Mouse (Mus musculus) urinary bladder, postnatal 14 days (tissue): ENCODE results near the gene Rag2.

Experiments used
- DNase-seq: peaks from one replicate; pipeline ENCODE4 v3.0.0; 2021; ENCODE audit warnings: low spot score

Gene Rag2

GRCm38 (mm10) chr2:101627227-101627626 is 2.7 kb downstream of the Rag2 start:
- no peak for DNase-seq

DNA sequence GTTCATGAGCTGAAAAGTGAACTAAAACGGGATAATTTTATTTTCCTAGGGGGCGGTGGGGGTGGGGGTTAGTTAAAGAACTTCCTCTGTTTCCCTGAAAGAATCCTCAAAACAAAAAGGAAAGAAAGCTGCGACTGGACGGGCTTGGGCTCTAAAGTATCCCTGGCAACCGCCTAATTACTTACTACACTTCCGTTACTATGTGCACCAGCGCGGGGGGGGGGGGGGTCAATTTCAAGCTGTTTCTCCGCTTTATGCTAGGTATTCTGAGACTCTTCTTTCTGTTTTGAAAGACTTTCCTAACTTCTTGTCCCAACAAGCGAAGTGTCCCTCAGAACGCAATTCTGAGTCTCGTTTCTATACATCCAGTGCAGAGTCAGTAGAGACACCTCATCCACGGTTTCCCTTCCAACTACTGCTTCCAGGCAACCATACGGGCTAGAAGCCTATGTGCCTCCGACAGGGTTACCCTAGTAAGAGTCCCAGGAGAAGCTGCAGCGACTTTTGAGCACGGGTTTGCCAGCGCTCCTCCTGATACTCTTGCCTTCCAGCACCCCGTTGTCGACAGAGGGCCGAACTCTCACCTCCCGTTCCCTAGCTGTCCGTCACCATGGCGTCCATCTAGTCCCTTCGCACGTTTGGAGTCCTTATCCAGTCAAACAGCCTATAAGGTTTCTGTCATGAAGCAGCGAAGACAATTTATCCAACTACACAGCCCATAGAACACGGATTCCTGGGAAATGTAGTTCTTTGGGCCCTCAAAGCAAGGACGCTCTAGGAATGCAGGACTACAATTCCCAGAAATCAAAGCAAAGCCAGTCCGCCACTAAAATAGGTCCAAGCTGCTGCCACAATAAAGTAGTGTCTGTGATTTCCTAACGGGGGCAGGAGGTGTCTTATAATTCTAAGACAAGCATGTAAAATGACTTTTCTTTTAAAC is 4.0 kb downstream of the Rag2 start:
- peak; percentile 70 for DNase-seq

DNA sequence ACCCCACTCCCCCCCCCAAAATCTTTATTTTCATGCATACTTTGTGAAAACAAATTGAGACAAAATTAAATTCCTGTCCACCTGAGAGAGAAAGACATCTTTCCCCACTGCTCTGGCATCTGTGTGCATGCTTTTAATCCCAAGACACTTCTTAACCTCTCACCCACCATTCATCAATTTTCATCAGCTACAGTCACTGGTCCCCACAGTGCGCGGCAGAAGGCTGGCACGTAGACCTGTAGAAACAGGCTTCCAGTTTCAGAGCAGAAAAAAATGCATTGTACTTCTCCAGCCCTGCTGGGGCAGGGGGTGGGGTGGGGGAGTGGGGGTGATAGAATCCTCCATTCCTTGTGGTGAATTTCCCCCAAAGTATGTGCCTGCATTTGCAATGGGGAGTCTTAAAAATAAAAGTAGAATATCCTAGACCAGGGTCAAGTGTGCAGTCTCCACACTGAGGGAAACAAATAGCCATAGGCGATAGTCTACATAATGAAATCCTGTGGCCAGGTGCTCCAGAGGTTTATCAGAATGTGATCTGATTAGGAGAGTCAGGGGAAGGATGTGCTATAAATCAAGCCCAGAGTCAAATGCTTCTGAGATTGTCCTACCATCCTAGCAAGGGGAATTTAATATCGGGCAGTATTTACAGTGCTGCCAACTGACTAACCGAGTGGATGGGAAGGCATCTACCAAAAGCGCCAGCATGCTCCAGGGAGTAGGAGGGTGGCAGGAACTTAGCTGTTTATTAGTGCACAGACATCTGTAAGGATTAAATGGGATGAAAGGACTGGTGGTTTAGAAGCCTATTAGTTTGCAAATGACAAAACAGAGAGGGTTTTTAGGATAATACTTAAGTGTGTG is 14.7 kb downstream of the Rag2 start:
- DNase-seq, result no peak

DNA sequence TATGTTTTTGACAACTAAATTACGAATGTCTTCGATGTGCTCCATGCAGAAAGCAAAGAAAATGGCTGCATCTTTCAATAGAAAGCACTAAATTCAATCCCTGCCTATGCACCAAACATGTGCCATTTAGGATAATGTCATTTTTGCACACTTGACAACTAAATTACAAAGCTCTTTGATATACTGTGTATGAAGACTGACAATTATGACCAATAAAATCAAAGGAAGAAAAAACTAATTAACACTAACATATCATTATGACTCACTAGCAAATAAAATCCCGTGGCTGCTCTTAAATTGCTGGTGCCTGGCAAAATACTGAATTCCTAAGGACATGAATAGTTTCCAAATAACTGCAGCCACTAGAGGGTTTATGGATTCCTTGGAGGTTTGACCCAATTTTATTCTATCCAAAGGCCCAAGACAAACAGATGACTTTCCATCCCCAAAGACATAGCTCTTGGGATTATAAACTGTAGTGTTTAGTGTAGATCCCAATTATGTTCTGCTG is 15.4 kb downstream of the Rag2 start:
- DNase-seq, result no peak

GRCm38 (mm10) chr2:101645841-101646240 is 21.3 kb downstream of the Rag2 start:
- DNase-seq, result no peak

DNA sequence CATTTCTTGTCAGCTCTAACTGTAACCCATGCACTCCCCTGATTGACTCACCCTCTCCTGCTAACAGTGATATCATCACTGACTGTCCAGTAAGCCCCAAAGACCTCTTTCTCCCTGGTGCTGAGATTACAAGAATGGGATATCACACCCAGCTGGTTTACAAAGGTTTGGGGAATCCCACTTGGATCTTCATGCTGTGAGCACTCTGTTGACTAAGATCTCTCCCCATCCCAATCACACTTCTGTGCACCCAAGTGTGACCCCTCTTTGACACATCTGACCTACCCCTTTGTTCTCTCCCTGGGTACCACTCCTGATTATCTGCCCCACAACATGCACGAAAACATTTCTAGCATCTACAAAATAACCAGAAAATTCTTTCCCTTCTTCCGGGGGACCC is 23.8 kb downstream of the Rag2 start:
- no peak for DNase-seq

DNA sequence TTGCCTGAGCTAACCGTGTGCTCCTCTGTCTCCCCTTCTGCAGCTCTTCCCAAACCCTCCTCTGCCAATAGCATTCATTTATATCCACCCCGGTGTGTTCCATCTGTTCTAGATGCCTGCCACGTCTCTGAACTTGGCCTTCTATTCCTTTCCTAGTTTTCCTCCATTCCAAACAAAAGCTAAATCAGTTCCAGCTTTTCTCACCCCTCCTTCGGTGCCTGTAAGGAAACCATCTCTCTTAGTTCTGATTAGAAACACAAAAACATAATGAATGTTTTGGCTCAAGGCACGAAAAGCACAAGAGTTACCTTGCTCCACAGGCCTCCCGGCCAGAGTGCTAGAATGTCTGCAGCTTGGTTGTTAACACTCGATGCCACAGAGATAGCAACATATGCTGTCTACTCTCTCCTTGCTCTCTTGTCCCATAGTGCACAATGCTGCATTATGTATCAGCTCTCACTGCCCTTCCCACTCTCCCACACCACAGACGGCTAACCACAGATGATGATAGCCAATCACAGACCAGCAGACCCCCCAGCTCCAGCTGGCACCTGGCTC is 24.7 kb downstream of the Rag2 start, which contains the start of the genes Rag1 and B230118H07Rik:
Gene Rag1, minus strand, starts transcription at position 388 of the 558 bp plus-strand sequence.
Gene B230118H07Rik, minus strand, starts transcription at position 419 of the 558 bp plus-strand sequence.
- DNase-seq, result no peak

DNA sequence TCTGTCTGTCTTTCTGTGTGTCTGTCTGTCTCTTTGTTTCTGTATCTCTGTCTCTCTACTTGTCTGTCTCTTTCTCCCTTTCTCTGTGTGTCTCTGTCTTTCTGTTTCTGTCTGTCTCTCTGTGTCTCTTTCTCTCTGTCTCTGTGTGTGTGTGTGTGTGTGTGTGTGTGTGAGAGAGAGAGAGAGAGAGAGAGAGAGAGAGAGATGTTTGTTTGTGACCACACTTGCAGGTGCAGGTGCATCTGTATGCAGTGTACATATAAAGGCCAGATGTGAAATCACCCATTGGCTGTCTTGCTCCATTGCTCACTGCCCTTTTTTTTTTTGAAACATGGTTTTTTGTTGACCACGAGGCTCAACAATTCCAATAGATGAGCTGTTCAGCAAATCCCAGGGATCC is 25.9 kb downstream of the Rag2 start:
- no peak for DNase-seq

GRCm38 (mm10) chr2:101652204-101652920 is 27.8 kb downstream of the Rag2 start:
- no peak for DNase-seq

- DNase-seq, result peak; percentile 77
These were observed 28.5 kb downstream of the Rag2 start for GRCm38 (mm10) chr2:101652921-101653597.

- no peak for DNase-seq
These were observed 36.0 kb downstream of the Rag2 start for GRCm38 (mm10) chr2:101660536-101660935.

- peak; percentile 69 for DNase-seq
These were observed 40.7 kb downstream of the Rag2 start for GRCm38 (mm10) chr2:101665058-101665702.

DNA sequence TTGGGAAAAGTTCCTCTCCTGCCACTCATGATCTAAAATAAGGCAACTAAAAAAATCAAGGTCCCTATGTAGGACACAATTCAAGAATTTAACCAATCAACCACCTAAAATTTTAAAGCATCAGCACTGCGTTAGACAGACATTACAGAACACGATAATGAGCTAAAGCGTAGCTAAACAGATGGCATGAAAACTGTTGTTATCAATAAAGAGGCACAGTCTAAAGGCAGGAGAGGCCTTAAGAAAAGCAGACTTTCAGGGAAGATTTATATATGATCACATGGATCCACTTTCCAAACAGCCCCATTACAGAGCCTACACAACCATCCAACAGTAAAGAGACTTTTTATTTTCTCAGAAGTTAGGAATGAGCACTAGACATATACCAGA is 41.2 kb downstream of the Rag2 start:
- DNase-seq, result no peak

DNA sequence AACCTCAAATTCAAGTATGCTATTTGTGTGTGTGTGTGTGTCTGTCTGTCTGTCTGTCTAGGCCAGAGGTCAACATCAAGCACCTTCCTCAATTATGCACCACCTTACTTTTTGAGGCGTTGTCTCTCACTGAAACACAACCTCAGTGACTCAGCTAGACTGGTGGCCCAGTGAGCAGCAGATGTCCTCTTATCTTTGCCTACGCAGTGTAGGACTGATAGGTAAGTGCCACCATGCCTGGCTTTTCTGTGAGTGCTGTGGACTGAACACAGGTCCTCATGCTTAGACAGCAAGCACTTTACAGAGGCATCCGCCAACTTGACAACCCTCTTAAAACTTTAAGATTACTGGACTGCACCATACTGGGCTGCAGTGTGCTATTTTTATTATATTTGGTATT is 44.2 kb downstream of the Rag2 start:
- no peak for DNase-seq

DNA sequence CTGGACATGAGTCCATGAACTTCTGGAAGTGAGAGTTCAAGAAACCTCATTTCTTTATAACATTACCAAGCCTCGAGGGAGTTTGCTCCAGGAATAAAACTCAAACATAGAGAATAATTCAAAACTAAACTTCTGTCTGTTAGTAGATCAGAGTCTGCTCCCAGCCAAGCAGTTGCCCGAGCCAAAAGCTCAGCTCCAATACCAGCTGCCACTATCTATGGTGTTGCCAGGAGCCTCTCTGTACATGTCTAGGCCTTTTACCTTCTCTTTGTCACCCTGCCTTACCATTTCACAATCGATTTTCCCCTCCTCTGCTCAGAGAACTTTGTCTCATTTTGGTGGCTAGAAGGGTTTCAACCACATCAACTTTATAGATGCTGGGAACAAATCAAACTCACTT is 49.0 kb downstream of the Rag2 start:
- no peak for DNase-seq

DNA sequence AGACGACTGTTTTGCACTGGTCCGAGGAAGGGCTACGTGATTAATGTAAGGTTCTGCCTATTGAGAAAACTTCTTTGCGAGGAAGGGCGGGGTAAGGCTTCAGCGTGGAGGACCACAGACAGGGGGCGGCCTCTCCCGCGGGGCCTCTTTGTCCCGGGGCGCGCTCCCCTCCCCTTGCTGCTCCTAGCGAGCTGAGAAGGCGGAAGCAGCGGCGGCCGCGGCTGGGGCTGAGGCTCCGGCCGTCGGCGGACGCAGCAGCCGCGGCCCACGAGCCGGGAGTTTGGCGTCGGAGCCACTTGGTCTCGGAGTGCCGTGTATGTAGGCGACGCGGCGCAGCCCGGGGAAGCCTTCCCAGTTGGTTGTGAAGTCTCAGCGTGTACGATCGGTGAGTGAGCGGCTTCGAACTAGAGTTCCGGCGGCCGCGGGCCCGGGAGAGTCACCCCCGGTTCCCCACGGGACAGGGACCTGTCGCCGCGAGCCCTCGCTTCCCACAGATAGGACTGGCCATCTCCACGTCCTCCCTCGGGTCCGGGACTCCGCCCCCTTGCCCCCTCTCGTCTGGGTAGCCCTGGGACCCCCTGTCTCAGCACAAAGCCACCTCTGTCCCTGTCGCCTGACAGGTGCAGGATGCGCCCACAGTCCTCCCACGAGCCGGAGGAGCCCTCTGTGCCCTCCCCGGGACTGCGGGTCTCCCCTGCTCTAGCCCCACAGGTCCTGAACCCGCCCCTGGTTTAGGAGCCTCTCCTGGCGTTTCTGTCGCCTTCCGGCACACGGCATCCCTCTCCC is 53.9 kb downstream of the Rag2 start, which contains the start of gene Traf6:
Gene Traf6, plus strand, starts transcription at position 194 of the 786 bp plus-strand sequence.
- DNase-seq, result peak; percentile 91

DNA sequence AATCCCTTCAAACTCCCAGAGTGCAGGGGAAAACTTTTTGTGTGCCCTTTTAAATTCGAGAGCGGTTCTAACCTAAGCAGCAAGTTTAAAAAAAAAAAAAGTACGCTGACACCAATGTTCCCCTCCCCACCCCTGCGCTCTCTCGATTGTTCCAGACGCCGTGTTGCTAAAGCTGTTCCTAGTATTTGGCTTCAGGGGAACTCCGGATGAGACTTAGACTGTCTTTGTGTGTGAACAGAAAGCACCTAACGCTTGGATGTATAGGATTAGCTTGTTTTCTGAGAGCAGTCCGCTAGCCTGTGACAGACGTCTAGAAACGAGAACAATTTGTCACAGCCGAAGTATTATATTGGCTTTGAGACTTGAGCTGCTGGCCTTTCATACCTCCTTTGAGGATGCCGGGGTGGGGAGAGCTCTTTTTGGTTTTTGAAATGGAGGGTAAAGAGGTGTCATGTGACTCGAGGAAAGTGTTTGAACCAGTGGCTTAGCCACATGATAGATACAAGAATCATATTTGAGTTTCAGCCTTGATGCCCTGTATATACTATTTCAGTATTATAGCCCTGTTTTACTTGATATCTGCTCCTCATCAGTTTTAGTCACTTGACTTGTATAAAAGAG is 54.8 kb downstream of the Rag2 start:
- no peak for DNase-seq
